Mouse (Mus musculus) lung, postnatal 0 days (tissue): ENCODE measurements around the gene Zfp385c. TPM values are rescaled to one million over a fixed set of nuclear protein-coding genes. Genes with fewer than 3 reads are reported as not detected.

ENCODE experiments used
- ATAC-seq: fragments of 200-750 bp; cut with Nextera tagmentation; 2 replicates; pipeline ENCODE4 v1.8.0; 2017; ENCODE audit warnings: moderate library complexity
- DNase-seq: peaks from one replicate; pipeline ENCODE4 v3.0.0-alpha.2; 2016; ENCODE audit warnings: low spot score
- H3K27ac ChIP-seq: fragments of 300-500 bp; sonication (generic); 2 replicates; pipeline ENCODE4 v1.5.1; 2014; ENCODE audit warnings: antibody characterized with exemption, mild to moderate bottlenecking, low read length, mixed read lengths
- H3K27me3 ChIP-seq: fragments of 300-500 bp; sonication (generic); replicated peaks from 2 replicates; pipeline ENCODE4 v1.6.1; 2014; ENCODE audit warnings: low read length, mixed read lengths; ENCODE audit not compliant: insufficient read depth
- H3K36me3 ChIP-seq: fragments of 300-500 bp; sonication (generic); 2 replicates; pipeline ENCODE4 v1.6.1; 2014; ENCODE audit warnings: low read length, mixed read lengths; ENCODE audit not compliant: insufficient read depth
- H3K4me1 ChIP-seq: fragments of 300-500 bp; sonication (generic); 2 replicates; pipeline ENCODE4 v1.6.1; 2014; ENCODE audit warnings: antibody characterized with exemption, low read depth, low read length, mixed read lengths; ENCODE audit not compliant: insufficient read depth
- H3K4me2 ChIP-seq: fragments of 300-500 bp; sonication (generic); replicated peaks from 2 replicates; pipeline ENCODE4 v1.6.1; 2014; ENCODE audit warnings: low read depth, mild to moderate bottlenecking, low read length, moderate library complexity, mixed read lengths
- H3K4me3 ChIP-seq: fragments of 300-500 bp; sonication (generic); 2 replicates; pipeline ENCODE4 v1.5.1; 2014; ENCODE audit warnings: low read depth, low read length
- H3K9ac ChIP-seq: fragments of 300-500 bp; sonication (generic); replicated peaks from 2 replicates; pipeline ENCODE4 v1.6.1; 2014; ENCODE audit warnings: low read depth, mild to moderate bottlenecking
- H3K9me3 ChIP-seq: fragments of 300-500 bp; sonication (generic); 2 replicates; pipeline ENCODE4 v1.6.1; 2016; ENCODE audit warnings: low read length, mixed read lengths
- CTCF ChIP-seq: IDR thresholded peaks from 2 replicates; pipeline ENCODE4 v1.5.1; 2016; ENCODE audit warnings: antibody characterized with exemption, mild to moderate bottlenecking
- EP300 ChIP-seq: IDR thresholded peaks from 2 replicates; pipeline ENCODE4 v1.6.1; 2016; ENCODE audit warnings: antibody characterized with exemption, mild to moderate bottlenecking, control low read depth
- WGBS: fragments of 180-500 bp; shearing (Covaris S2); extraction: QIAGEN DNeasy Blood & Tissue Kit; methylation state at CpG from one replicate; pipeline ENCODE4 v1.1.7; 2014; 5-methylcytosine and 5-hydroxymethylcytosine counted together
- polyA plus RNA-seq: library from polyadenylated mRNA; unstranded; fragments of >200 nt; fragmentation: Nextera tagmentation; extraction: Ambion mirVana; gene quantifications from 2 replicates; pipeline ENCODE4 v1.2.1, GENCODE M21; 2015

Zfp385c gene
- polyA plus RNA-seq, 1 experiment from 2014 or later, result not detected

- DNase-seq (no peak), ATAC-seq (no peak)
- Histone ChIP-seq H3K27me3 (no peaks in the 10 kb centered on the region), H3K4me1 (no peaks in the 10 kb centered on the region), H3K9me3 (no peaks in the 10 kb centered on the region), H3K4me3 (no peak overlapping the region), H3K36me3 (peaks cover 4% of the 10 kb centered on the region; the same call in 1 of the 2 replicates), H3K27ac (no peak overlapping the region), H3K9ac (no peak overlapping the region), H3K4me2 (no peak overlapping the region)
- no peak for TF ChIP-seq CTCF
- no peak for TF ChIP-seq EP300
- WGBS, result 65% methylated on average over 8 of the region's 8 CpGs
Observed at GRCm38 (mm10) chr11:100577852-100578599, 114.2 kb downstream of the Zfp385c start.

Other genes with a start within 250 kb of the Zfp385c start
- 3.6 and 4.1 TPM in 2 replicates for gene Klhl11, start 219.7 kb downstream of the Zfp385c start, polyA plus RNA-seq
- 85.7 and 92.9 TPM in 2 replicates for gene Acly, start 164.5 kb downstream of the Zfp385c start, polyA plus RNA-seq
- 3.5 and 4.9 TPM in 2 replicates for gene Ttc25, start 146.8 kb downstream of the Zfp385c start, polyA plus RNA-seq
- 31.4 and 33.8 TPM in 2 replicates for gene Cnp, start 117.6 kb downstream of the Zfp385c start, polyA plus RNA-seq
- 58.6 and 59.9 TPM in 2 replicates for gene Nkiras2, start 73.2 kb downstream of the Zfp385c start, polyA plus RNA-seq
- 99.1 and 113 TPM in 2 replicates for gene Dnajc7, start 72.3 kb downstream of the Zfp385c start, polyA plus RNA-seq
- 3.1 and 3.3 TPM in 2 replicates for gene Dhx58, start 11.8 kb upstream of the Zfp385c start, polyA plus RNA-seq
- gene Kat2a, start 20.0 kb upstream of the Zfp385c start, polyA plus RNA-seq, result 14.2 and 14.5 TPM in 2 replicates
- 0.51 TPM in 1 of 2 replicates, not detected in the other for gene Hspb9, start 21.4 kb upstream of the Zfp385c start, polyA plus RNA-seq
- gene Rab5c, start 45.8 kb upstream of the Zfp385c start, polyA plus RNA-seq, result 25.3 and 30.4 TPM in 2 replicates
- gene Kcnh4, start 67.5 kb upstream of the Zfp385c start, polyA plus RNA-seq, result 0.04 TPM in 1 of 2 replicates, not detected in the other
- gene Hcrt, start 70.5 kb upstream of the Zfp385c start, polyA plus RNA-seq, result not detected in 2 replicates
- 4.9 and 6.4 TPM in 2 replicates for gene Ghdc, start 78.5 kb upstream of the Zfp385c start, polyA plus RNA-seq
- gene Stat5b, start 158.3 kb upstream of the Zfp385c start, polyA plus RNA-seq, result 17.9 and 21.4 TPM in 2 replicates
- 6.2 and 7.1 TPM in 2 replicates for gene Stat5a, start 166.9 kb upstream of the Zfp385c start, polyA plus RNA-seq
- 100 and 120 TPM in 2 replicates for gene Stat3, start 247.1 kb upstream of the Zfp385c start, polyA plus RNA-seq